Mouse (Mus musculus): ENCODE data around the gene Drg1. TPM values are rescaled to one million over a fixed set of nuclear protein-coding genes. Genes with fewer than 3 reads are reported as not detected.

Drg1 gene
- total and polyA plus RNA-seq, 2 experiments from 2014 or later, result 73.1 to 176 TPM

- Histone ChIP-seq H3K9ac (replicated peaks; ENCODE audit: low read length) (no peak overlapping the region), H3K36me3 (ENCODE audit: insufficient read depth, low read length) (peaks cover 59% of the 10 kb centered on the region), H3K4me2 (ENCODE audit: low read depth, low read length) (no peak overlapping the region), H3K27ac (no peak overlapping the region), H3K27me3 (ENCODE audit: insufficient read depth, low read length) (no peaks in the 10 kb centered on the region), H3K4me1 (ENCODE audit: insufficient read depth, low read length) (peaks cover 23% of the 10 kb centered on the region), H3K4me3 (ENCODE audit: low read length) (no peak overlapping the region), H3K9me3 (ENCODE audit: low read length) (no peaks in the 10 kb centered on the region)
- 44% methylated on average over 5 of the region's 5 CpGs for WGBS
- DNase-seq (ENCODE audit: low spot score), result no peak
- no peak for ATAC-seq
- TF ChIP-seq CTCF (IDR thresholded peaks at IDR 0.05; ENCODE audit: low read depth), result no peak
Measured at GRCm38 (mm10) chr11:3296056-3296455, 29.8 kb upstream of the Drg1 start.

GRCm38 (mm10) chr11:3294641-3295040, 28.4 kb upstream of the Drg1 start:
- Histone ChIP-seq H3K4me1 (ENCODE audit: insufficient read depth, low read length) (peaks cover 23% of the 10 kb centered on the region), H3K36me3 (ENCODE audit: insufficient read depth, low read length) (peaks cover 48% of the 10 kb centered on the region)
- TF ChIP-seq CTCF (IDR thresholded peaks at IDR 0.05; ENCODE audit: low read depth), result no peak

GRCm38 (mm10) chr11:3293361-3293760, 27.1 kb upstream of the Drg1 start:
- DNase-seq (ENCODE audit: low spot score) (no peak), ATAC-seq (no peak)
- WGBS, result 7% methylated on average over 4 of the region's 4 CpGs
- no peaks in the 10 kb centered on the region for H3K27me3 ChIP-seq (ENCODE audit: insufficient read depth, low read length)
- peak overlapping the region; percentile 74 for H3K4me3 ChIP-seq (ENCODE audit: low read length)
- no peaks in the 10 kb centered on the region for H3K9me3 ChIP-seq (ENCODE audit: low read length)
- TF ChIP-seq CTCF (IDR thresholded peaks at IDR 0.05; ENCODE audit: low read depth), result no peak
- H3K4me1 ChIP-seq (ENCODE audit: insufficient read depth, low read length), result peaks cover 23% of the 10 kb centered on the region
- H3K36me3 ChIP-seq (ENCODE audit: insufficient read depth, low read length), result peaks cover 35% of the 10 kb centered on the region
- peak overlapping the region; percentile 100; the same call in 1 of the 2 replicates for H3K27ac ChIP-seq
- peak overlapping the region; percentile 98 for H3K4me2 ChIP-seq (ENCODE audit: low read depth, low read length)
- peak overlapping the region; percentile 94 for H3K9ac ChIP-seq (replicated peaks; ENCODE audit: low read length)

More at GRCm38 (mm10) chr11:3294641-3295040, 28.4 kb upstream of the Drg1 start:
- ATAC-seq, result no peak
- 87% methylated on average over 2 of the region's 2 CpGs for WGBS
- no peaks in the 10 kb centered on the region for H3K27me3 ChIP-seq (ENCODE audit: insufficient read depth, low read length)
- no peak for DNase-seq (ENCODE audit: low spot score)
- H3K27ac ChIP-seq, result no peak overlapping the region
- no peak overlapping the region for H3K9ac ChIP-seq (replicated peaks; ENCODE audit: low read length)
- H3K4me2 ChIP-seq (ENCODE audit: low read depth, low read length), result 0 out of 2 replicates have a peak overlapping the region, but pooled peaks have one; percentile 98
- no peak overlapping the region for H3K4me3 ChIP-seq (ENCODE audit: low read length)
- H3K9me3 ChIP-seq (ENCODE audit: low read length), result no peaks in the 10 kb centered on the region

GRCm38 (mm10) chr11:3292711-3293249, 26.6 kb upstream of the Drg1 start:
- peak; percentile 76 for DNase-seq (ENCODE audit: low spot score)
- Histone ChIP-seq H3K9me3 (ENCODE audit: low read length) (no peaks in the 10 kb centered on the region), H3K27me3 (ENCODE audit: insufficient read depth, low read length) (no peaks in the 10 kb centered on the region), H3K4me1 (ENCODE audit: insufficient read depth, low read length) (peaks cover 29% of the 10 kb centered on the region), H3K4me2 (ENCODE audit: low read depth, low read length) (peak overlapping the region; percentile 98), H3K9ac (replicated peaks; ENCODE audit: low read length) (peak overlapping the region; percentile 94), H3K36me3 (ENCODE audit: insufficient read depth, low read length) (peaks cover 32% of the 10 kb centered on the region), H3K4me3 (ENCODE audit: low read length) (peak overlapping the region; percentile 74), H3K27ac (peak overlapping the region; percentile 100)
- ATAC-seq, result no peak
- TF ChIP-seq CTCF (IDR thresholded peaks at IDR 0.05; ENCODE audit: low read depth), result no peak
- 0% methylated on average over 8 of the region's 8 CpGs for WGBS

GRCm38 (mm10) chr11:3292062-3292421, 25.8 kb upstream of the Drg1 start:
- H3K27ac ChIP-seq, result peak overlapping the region; percentile 100
- no peak for ATAC-seq
- H3K4me1 ChIP-seq (ENCODE audit: insufficient read depth, low read length), result peaks cover 34% of the 10 kb centered on the region
- H3K4me3 ChIP-seq (ENCODE audit: low read length), result peak overlapping the region; percentile 74
- peak; percentile 71 for DNase-seq (ENCODE audit: low spot score)
- no peaks in the 10 kb centered on the region for H3K27me3 ChIP-seq (ENCODE audit: insufficient read depth, low read length)
- TF ChIP-seq CTCF (IDR thresholded peaks at IDR 0.05; ENCODE audit: low read depth), result no peak
- WGBS, result under 1% methylated on average over 8 of the region's 8 CpGs
- H3K9me3 ChIP-seq (ENCODE audit: low read length), result no peaks in the 10 kb centered on the region
- peaks cover 24% of the 10 kb centered on the region for H3K36me3 ChIP-seq (ENCODE audit: insufficient read depth, low read length)
- H3K9ac ChIP-seq (replicated peaks; ENCODE audit: low read length), result peak overlapping the region; percentile 94
- peak overlapping the region; percentile 98 for H3K4me2 ChIP-seq (ENCODE audit: low read depth, low read length)

GRCm38 (mm10) chr11:3291311-3292061, 25.3 kb upstream of the Drg1 start:
- Histone ChIP-seq H3K4me3 (ENCODE audit: low read length) (peak overlapping the region; percentile 74), H3K4me2 (ENCODE audit: low read depth, low read length) (peak overlapping the region; percentile 98), H3K4me1 (ENCODE audit: insufficient read depth, low read length) (peaks cover 34% of the 10 kb centered on the region), H3K36me3 (ENCODE audit: insufficient read depth, low read length) (peaks cover 21% of the 10 kb centered on the region), H3K9me3 (ENCODE audit: low read length) (no peaks in the 10 kb centered on the region), H3K27ac (peak overlapping the region; percentile 100), H3K9ac (replicated peaks; ENCODE audit: low read length) (peak overlapping the region; percentile 94), H3K27me3 (ENCODE audit: insufficient read depth, low read length) (no peaks in the 10 kb centered on the region)
- DNase-seq (ENCODE audit: low spot score), result peak; percentile 27
- WGBS, result under 1% methylated on average over 26 of the region's 26 CpGs
- no peak for ATAC-seq
- no peak for TF ChIP-seq CTCF (IDR thresholded peaks at IDR 0.05; ENCODE audit: low read depth)

Data from hindbrain, postnatal 0 days (tissue).